Mouse (Mus musculus) splenic B cell, adult 2 months (primary cell): ENCODE results near the gene Entpd7.

ENCODE experiments used
- DNase-seq: peaks from one replicate; pipeline ENCODE4 v3.0.0-alpha.2; 2011; ENCODE audit warnings: low read depth, low spot score
- H3K27me3 ChIP-seq: 2 replicates; pipeline ENCODE4 v1.6.1; 2012; ENCODE audit warnings: mild to moderate bottlenecking, low read length, moderate library complexity, mixed read lengths; ENCODE audit not compliant: control insufficient read depth, poor library complexity, insufficient read depth, severe bottlenecking
- H3K36me3 ChIP-seq: 2 replicates; pipeline ENCODE4 v1.6.1; 2012; ENCODE audit warnings: mild to moderate bottlenecking, low read length, moderate library complexity, mixed read lengths; ENCODE audit not compliant: control insufficient read depth, poor library complexity, insufficient read depth, severe bottlenecking

Entpd7 gene

GRCm38 (mm10) chr19:43666661-43667429 is 22.6 kb upstream of the Entpd7 start:
- Histone ChIP-seq H3K36me3 (peaks cover 4% of the 10 kb centered on the region; the same call in 1 of the 2 replicates), H3K27me3 (no peaks in the 10 kb centered on the region)
- no peak for DNase-seq

GRCm38 (mm10) chr19:43667430-43667809 is 22.1 kb upstream of the Entpd7 start:
- peak; percentile 71 for DNase-seq
- peaks cover 4% of the 10 kb centered on the region; the same call in 1 of the 2 replicates for H3K36me3 ChIP-seq

GRCm38 (mm10) chr19:43669136-43669759 is 20.2 kb upstream of the Entpd7 start:
- no peaks in the 10 kb centered on the region for H3K27me3 ChIP-seq
- no peak for DNase-seq
- peaks cover 2% of the 10 kb centered on the region; the same call in 1 of the 2 replicates for H3K36me3 ChIP-seq

More at GRCm38 (mm10) chr19:43667430-43667809, 22.1 kb upstream of the Entpd7 start:
- no peaks in the 10 kb centered on the region for H3K27me3 ChIP-seq

GRCm38 (mm10) chr19:43671054-43671453 is 18.4 kb upstream of the Entpd7 start:
- DNase-seq = no peak
- Histone ChIP-seq H3K27me3 (no peaks in the 10 kb centered on the region), H3K36me3 (no peaks in the 10 kb centered on the region; the same call in 1 of the 2 replicates)

- no peaks in the 10 kb centered on the region; the same call in 1 of the 2 replicates for H3K36me3 ChIP-seq
- no peaks in the 10 kb centered on the region for H3K27me3 ChIP-seq
- DNase-seq = peak; percentile 23
These were observed 15.8 kb upstream of the Entpd7 start for GRCm38 (mm10) chr19:43673513-43674315.

- H3K27me3 ChIP-seq = no peaks in the 10 kb centered on the region
- H3K36me3 ChIP-seq = no peaks in the 10 kb centered on the region; the same call in 1 of the 2 replicates
- peak; percentile 35 for DNase-seq
These were observed 15.2 kb upstream of the Entpd7 start for GRCm38 (mm10) chr19:43674316-43674689.

- Histone ChIP-seq H3K36me3 (no peaks in the 10 kb centered on the region; the same call in 1 of the 2 replicates), H3K27me3 (no peaks in the 10 kb centered on the region)
- DNase-seq = peak; percentile 100
These were observed 14.5 kb upstream of the Entpd7 start, which contains the start of gene Slc25a28 for GRCm38 (mm10) chr19:43674730-43675524. Gene Slc25a28, minus strand, starts transcription at chr19:43674881.

GRCm38 (mm10) chr19:43675525-43676400 is 13.7 kb upstream of the Entpd7 start:
- Histone ChIP-seq H3K36me3 (no peaks in the 10 kb centered on the region), H3K27me3 (no peaks in the 10 kb centered on the region)
- peak; percentile 63 for DNase-seq

- Histone ChIP-seq H3K27me3 (no peaks in the 10 kb centered on the region), H3K36me3 (no peaks in the 10 kb centered on the region)
- no peak for DNase-seq
These were observed 10.9 kb upstream of the Entpd7 start for GRCm38 (mm10) chr19:43678467-43679003.

GRCm38 (mm10) chr19:43679474-43679981 is 9.9 kb upstream of the Entpd7 start:
- Histone ChIP-seq H3K36me3 (no peaks in the 10 kb centered on the region), H3K27me3 (no peaks in the 10 kb centered on the region)
- peak; percentile 72 for DNase-seq

- no peak for DNase-seq
These were observed 7.9 kb upstream of the Entpd7 start for GRCm38 (mm10) chr19:43681541-43681940.

GRCm38 (mm10) chr19:43692815-43693214 is 3.3 kb downstream of the Entpd7 start:
- Histone ChIP-seq H3K27me3 (no peaks in the 10 kb centered on the region), H3K36me3 (no peaks in the 10 kb centered on the region)
- no peak for DNase-seq

More at GRCm38 (mm10) chr19:43681541-43681940, 7.9 kb upstream of the Entpd7 start:
- no peaks in the 10 kb centered on the region for H3K27me3 ChIP-seq
- H3K36me3 ChIP-seq = no peaks in the 10 kb centered on the region

- DNase-seq = no peak
- peaks cover 3% of the 10 kb centered on the region; the same call in 1 of the 2 replicates for H3K36me3 ChIP-seq
- H3K27me3 ChIP-seq = no peaks in the 10 kb centered on the region
These were observed 6.1 kb downstream of the Entpd7 start for GRCm38 (mm10) chr19:43695514-43695964.
